Mouse (Mus musculus) liver, adult 2 months (tissue): ENCODE data around the gene Coq2. TPM values are rescaled to one million over a fixed set of nuclear protein-coding genes. Genes with fewer than 3 reads are reported as not detected.

Source experiments
- DNase-seq: peaks from one replicate; pipeline ENCODE4 v3.0.0-alpha.2; 2011; ENCODE audit warnings: low read depth, low spot score; ENCODE audit errors: extremely low read depth
- H3K27ac ChIP-seq: fragments of 200-500 bp; replicated peaks from 2 replicates; pipeline ENCODE4 v1.5.1; 2012; ENCODE audit warnings: low read depth, mild to moderate bottlenecking, control low read depth, inconsistent platforms, low read length; ENCODE audit not compliant: insufficient read depth
- H3K27me3 ChIP-seq: fragments of 200-500 bp; 2 replicates; pipeline ENCODE4 v1.6.1; 2012; ENCODE audit warnings: mild to moderate bottlenecking, moderate library complexity, low read length, inconsistent platforms; ENCODE audit not compliant: control insufficient read depth, insufficient read depth
- H3K36me3 ChIP-seq: fragments of 200-500 bp; 2 replicates; pipeline ENCODE4 v1.6.1; 2012; ENCODE audit warnings: low read length, inconsistent platforms; ENCODE audit not compliant: control insufficient read depth, insufficient read depth
- H3K4me1 ChIP-seq: fragments of 200-500 bp; 2 replicates; pipeline ENCODE4 v1.6.1; 2011; ENCODE audit warnings: low read length; ENCODE audit not compliant: control insufficient read depth, insufficient read depth
- H3K4me3 ChIP-seq: fragments of 200-500 bp; 2 replicates; pipeline ENCODE4 v1.5.1; 2011; ENCODE audit warnings: low read depth, mild to moderate bottlenecking, control low read depth, low read length, moderate library complexity; ENCODE audit not compliant: insufficient read depth
- H3K79me2 ChIP-seq: fragments of 200-500 bp; 2 replicates; pipeline ENCODE4 v1.6.1; 2012; ENCODE audit warnings: inconsistent platforms, mild to moderate bottlenecking, low read length, moderate library complexity; ENCODE audit not compliant: control insufficient read depth, insufficient read depth
- H3K9ac ChIP-seq: fragments of 200-500 bp; 2 replicates; pipeline ENCODE4 v1.6.1; 2012; ENCODE audit warnings: low read depth, mild to moderate bottlenecking, control low read depth, inconsistent platforms, low read length
- CTCF ChIP-seq: fragments of 200-500 bp; IDR thresholded peaks from 2 replicates; pipeline ENCODE4 v1.5.1; 2011; ENCODE audit warnings: low read depth, low read length, control low read depth
- POLR2A ChIP-seq: fragments of 200-500 bp; IDR thresholded peaks from 2 replicates; pipeline ENCODE4 v1.6.1; 2011; ENCODE audit warnings: low read length, control low read depth; ENCODE audit not compliant: insufficient read depth; ENCODE audit errors: extremely low read depth
- WGBS: fragments of 180-500 bp; shearing (Covaris S2); methylation state at CpG from one replicate; pipeline ENCODE4 v1.1.7; 2018; 5-methylcytosine and 5-hydroxymethylcytosine counted together
- polyA plus RNA-seq: library from polyadenylated mRNA; depleted of rRNA; stranded (reverse); fragments of >200 nt; gene quantifications from 2 replicates; pipeline ENCODE4 v1.2.3, GENCODE M21; 2012
- total RNA-seq: library from RNA; depleted of rRNA; stranded (reverse); fragments of >200 nt; gene quantifications from 2 replicates; pipeline ENCODE4 v1.2.3, GENCODE M21; 2014

Gene Coq2
- total and polyA plus RNA-seq, 2 experiments: 48.2 to 53.1 TPM

DNA sequence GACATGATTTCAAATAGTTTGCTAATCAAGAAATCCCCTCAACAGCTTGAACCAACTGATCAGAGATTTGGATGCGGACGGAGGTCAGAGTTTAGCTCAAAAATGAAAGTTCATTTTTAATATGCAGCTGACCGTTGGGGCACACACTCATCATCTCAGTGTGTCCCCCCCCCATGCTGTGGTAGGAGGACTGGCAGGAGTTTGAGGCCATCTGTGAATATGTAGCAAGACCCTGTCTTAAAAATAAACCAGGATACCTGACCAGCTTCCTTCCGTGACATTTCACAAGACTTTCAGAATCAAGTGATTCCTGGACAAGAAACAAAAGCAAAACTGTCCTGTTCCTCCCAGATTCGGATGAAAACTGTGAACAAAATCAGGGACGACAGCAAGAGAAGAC is 34.1 kb upstream of the Coq2 start:
- H3K27me3 ChIP-seq: no peaks in the 10 kb centered on the region
- no peak overlapping the region for H3K4me3 ChIP-seq
- H3K79me2 ChIP-seq: no peaks in the 10 kb centered on the region
- H3K27ac ChIP-seq: no peak overlapping the region
- WGBS: 90% methylated on average over 6 of the region's 6 CpGs
- no peak for DNase-seq
- TF ChIP-seq CTCF: no peak
- TF ChIP-seq POLR2A: no peak
- H3K9ac ChIP-seq: no peak overlapping the region
- no peaks in the 10 kb centered on the region for H3K36me3 ChIP-seq
- no peaks in the 10 kb centered on the region; the same call in 1 of the 2 replicates for H3K4me1 ChIP-seq

- WGBS: 66% methylated on average over 8 of the region's 8 CpGs
- Histone ChIP-seq H3K27me3 (no peaks in the 10 kb centered on the region), H3K9ac (no peak overlapping the region), H3K79me2 (no peaks in the 10 kb centered on the region), H3K4me1 (no peaks in the 10 kb centered on the region; the same call in 1 of the 2 replicates), H3K27ac (peak overlapping the region; percentile 39), H3K36me3 (no peaks in the 10 kb centered on the region), H3K4me3 (no peak overlapping the region)
- TF ChIP-seq CTCF (no peak), POLR2A (no peak)
- DNase-seq: peak; percentile 41
These were observed 31.7 kb upstream of the Coq2 start for GRCm38 (mm10) chr5:100706675-100707074.

GRCm38 (mm10) chr5:100704272-100704671 is 29.3 kb upstream of the Coq2 start:
- Histone ChIP-seq H3K4me1 (no peaks in the 10 kb centered on the region; the same call in 1 of the 2 replicates), H3K36me3 (no peaks in the 10 kb centered on the region), H3K27ac (no peak overlapping the region), H3K79me2 (no peaks in the 10 kb centered on the region), H3K4me3 (no peak overlapping the region), H3K9ac (no peak overlapping the region), H3K27me3 (no peaks in the 10 kb centered on the region)
- WGBS: 98% methylated on average over 2 of the region's 2 CpGs
- no peak for DNase-seq
- TF ChIP-seq CTCF (no peak), POLR2A (no peak)

- Histone ChIP-seq H3K9ac (no peak overlapping the region), H3K36me3 (no peaks in the 10 kb centered on the region), H3K4me1 (no peaks in the 10 kb centered on the region; the same call in 1 of the 2 replicates), H3K27ac (no peak overlapping the region), H3K27me3 (no peaks in the 10 kb centered on the region), H3K79me2 (no peaks in the 10 kb centered on the region), H3K4me3 (no peak overlapping the region)
- no peak for DNase-seq
- TF ChIP-seq CTCF: no peak
- WGBS: 93% methylated on average over 3 of the region's 3 CpGs
These were observed 27.4 kb upstream of the Coq2 start for GRCm38 (mm10) chr5:100702325-100702724.

- Histone ChIP-seq H3K27me3 (no peaks in the 10 kb centered on the region), H3K27ac (no peak overlapping the region), H3K9ac (no peak overlapping the region), H3K79me2 (no peaks in the 10 kb centered on the region), H3K36me3 (no peaks in the 10 kb centered on the region), H3K4me1 (no peaks in the 10 kb centered on the region; the same call in 1 of the 2 replicates), H3K4me3 (no peak overlapping the region)
- DNase-seq: no peak
- no peak for TF ChIP-seq POLR2A
- TF ChIP-seq CTCF: no peak
- 93% methylated on average over 12 of the region's 13 CpGs for WGBS
These were observed 26.1 kb upstream of the Coq2 start for GRCm38 (mm10) chr5:100700861-100701620.

GRCm38 (mm10) chr5:100697886-100698285 is 22.9 kb upstream of the Coq2 start:
- Histone ChIP-seq H3K9ac (no peak overlapping the region), H3K4me1 (no peaks in the 10 kb centered on the region), H3K79me2 (no peaks in the 10 kb centered on the region), H3K36me3 (no peaks in the 10 kb centered on the region), H3K27me3 (no peaks in the 10 kb centered on the region), H3K4me3 (no peak overlapping the region), H3K27ac (no peak overlapping the region)
- 70% methylated on average over 2 of the region's 2 CpGs for WGBS
- TF ChIP-seq POLR2A (no peak), CTCF (no peak)
- no peak for DNase-seq
